Mouse (Mus musculus): Measurements from ENCODE around the gene Anxa4.

Anxa4 gene

DNA sequence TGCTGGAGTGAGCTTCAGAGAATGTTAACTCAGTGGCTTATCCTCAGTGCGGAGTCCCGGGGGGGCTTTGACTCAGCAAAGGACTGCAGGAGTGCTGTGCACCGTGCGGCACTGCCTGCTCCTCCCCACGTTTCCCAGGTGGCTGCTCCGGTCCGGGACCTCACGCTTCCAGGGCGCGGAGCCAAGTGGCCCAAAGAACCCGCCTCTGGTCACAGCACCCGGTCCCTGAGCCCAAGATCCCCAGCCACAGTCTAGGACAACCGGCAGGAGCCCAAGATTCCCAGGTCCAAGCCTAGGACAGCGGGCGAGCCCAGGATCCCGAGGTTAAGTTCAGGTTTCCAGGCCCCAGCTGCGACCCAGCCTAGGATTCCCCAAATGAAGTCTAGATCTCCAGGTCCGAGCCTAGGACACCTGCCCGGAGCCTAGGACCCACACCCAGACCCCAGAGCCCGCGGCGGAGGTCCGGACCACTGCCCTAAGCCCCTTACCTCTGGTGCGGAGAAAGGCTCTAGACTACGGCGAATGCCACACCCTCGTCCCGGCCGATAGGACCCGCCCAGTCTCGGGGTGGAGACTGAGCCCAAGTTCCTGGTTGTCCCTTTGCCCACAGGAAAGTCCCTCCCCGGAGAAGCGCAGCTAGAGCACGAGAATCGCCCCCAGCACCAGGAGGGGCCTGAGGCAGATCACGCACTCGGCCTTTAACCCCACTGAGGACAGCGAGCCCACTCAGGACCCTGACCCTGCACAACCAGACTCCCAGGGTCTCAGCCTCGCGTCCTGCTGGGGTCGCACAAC lies at the start of gene Anxa4:
Anxa4 (minus strand) TSS at position 564 of the 795 bp plus-strand sequence.
- peak; percentile 66 for DNase-seq

DNA sequence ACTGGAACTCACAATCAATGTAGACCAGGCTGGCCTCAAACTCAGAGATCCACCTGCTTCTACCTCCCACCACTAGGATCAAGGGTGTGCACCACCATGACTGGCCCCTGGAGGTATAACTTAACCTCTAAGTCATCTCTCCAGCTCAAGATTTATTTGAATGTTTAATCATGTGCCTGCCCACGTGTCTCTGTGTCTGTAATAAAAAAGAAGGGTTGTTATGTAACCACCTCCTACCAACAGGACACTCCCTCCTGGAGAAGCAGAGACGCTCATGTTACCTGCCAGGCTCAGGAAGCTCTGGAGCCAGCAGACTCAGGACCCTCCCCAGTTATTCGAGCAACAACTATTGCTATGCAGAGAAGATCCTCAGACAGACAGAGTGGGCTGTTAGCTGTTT lies 48.6 kb upstream of the Anxa4 start:
- DNase-seq, result no peak

DNA sequence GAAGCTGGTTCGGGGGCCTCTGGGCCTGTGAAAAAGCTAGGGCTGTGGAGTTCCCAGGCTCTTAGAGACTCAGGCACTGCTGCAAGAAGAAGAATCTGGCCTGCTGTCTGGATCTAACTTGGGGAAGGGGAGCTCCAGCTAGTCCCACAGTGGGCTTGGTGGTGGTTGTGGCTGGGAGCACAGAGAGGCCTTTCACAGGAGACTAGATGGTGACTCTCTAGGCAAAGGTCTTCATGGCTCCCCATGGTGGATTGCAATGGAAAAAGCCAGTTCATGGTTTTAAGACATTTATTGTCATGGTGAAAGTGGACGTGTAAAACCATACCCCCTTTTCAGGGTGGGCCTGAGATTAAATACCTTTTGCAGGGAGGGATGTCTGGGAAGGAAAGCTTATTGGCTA lies 45.7 kb upstream of the Anxa4 start:
- DNase-seq, result no peak

DNA sequence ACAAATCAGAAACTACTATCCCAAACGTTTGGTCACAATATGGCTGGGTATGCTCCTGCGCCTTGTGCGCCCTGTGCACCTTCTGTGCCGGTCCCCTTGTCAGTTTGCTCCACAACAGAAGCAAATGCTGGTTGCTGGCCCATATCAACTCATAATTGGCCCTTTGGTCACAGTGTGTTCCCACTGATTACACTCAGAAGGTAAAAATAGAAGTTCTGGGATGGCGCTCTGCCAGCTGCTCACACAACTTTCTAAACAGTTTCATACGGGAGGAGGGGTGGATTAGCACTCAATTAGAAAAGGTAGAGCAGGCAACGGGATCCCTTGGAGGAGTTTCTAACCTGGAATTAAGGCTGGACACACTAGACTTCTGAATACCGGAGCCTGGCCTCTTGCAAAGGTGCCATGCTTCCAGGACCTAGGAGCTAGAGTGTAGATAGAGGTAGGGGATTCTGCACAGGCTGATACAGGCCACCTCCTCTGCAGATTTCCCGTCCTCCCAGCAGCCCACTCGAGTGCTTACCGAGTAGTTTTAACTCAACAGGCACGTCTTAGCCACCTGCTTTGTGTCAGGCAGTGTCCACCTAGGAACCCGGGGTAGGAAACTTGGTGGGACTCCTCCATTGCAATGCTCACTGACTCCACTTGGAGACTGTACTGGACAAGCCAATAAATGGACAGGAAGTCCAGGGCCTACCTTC lies 39.6 kb upstream of the Anxa4 start:
- DNase-seq, result no peak

DNA sequence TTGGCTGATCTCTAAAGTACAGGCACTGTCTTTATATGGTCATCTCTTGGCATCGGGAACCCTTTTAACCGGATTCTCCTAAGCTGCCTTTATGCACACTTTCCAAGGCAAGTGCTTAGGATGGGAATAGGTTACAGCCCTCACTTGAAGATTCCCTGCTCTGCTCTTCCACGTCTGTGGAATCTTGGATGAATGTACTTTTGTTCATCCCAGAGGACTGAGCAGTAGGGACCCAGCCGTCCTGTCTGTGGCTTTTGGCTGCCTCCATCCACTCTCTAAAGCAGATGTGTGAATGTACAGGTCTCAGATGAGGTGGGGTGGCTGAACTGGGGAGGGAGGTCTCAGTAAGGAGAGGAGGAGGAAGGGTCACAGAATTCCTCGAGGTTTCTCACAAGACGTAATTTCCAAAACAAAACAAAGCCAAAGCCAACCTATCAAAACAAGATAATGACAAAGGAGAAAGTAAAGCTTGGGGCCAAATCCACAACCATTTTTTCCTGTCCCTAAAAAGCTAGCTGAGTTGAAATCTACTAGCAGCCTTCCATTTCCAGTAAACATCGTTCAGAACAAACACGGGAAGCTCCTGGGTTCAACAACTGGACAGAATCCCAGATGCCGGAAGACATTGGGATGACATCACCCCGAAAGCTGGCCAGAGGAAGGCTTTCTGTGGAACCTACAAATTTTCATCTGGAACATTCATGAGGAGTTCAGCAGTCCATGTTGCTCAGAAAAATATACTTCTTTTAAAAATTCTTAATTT lies 37.5 kb upstream of the Anxa4 start:
- DNase-seq, result no peak

DNA sequence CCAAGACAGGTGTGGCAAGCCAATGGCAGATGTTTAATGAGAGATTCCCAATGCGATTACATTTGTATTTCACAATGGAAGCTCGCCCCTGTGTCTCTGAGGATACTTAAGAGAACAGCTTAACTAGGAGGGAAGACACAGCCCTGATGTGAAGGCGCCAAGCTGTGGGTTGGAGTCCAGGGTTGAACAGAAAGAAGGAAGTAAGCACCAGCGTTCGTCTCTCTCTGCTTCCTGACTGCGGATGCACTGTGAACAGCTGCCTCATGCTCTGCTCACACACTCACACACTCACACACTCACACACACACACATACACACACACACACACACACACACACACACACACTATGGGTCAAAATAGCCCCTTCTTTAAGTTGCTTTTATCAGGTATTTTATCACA lies 36.4 kb upstream of the Anxa4 start:
- no peak for DNase-seq

DNA sequence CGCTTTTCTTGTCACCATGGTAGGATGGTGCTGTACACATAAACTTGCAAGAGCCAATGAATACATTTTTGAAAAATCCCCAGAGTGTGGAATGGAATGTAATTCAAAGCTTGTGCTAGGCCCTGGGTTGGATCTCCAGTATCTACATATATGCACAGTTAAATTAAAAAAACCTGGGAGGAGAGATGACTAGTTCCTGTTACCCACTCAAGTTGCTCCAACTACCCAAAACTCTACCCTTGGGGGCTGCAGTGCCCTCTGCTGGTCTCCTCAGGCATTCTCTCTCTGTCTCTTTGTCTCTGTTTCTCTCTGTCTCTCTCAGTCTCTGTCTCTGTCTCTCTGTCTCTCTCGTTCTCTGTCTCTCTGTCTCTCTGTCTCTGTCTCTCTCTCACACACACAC lies 34.0 kb upstream of the Anxa4 start:
- peak; percentile 53 for DNase-seq

DNA sequence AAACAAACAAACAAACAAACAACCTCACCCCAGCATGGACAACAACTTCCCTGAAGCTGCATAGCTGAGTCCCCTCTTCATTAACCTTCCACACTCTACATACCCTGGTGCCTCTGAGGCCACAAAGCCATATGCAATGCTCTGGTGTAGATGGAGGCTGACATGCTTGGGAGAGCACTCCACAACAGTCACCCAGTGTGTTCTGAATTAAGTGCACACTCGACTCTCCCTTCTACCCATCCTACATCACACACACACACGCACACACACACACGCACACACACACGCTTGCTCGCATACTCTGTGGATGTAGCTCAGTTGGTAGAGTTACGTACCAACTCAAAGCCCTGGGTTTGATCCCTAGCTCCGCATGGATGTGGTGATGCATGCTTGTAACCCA lies 31.0 kb upstream of the Anxa4 start:
- DNase-seq, result peak; percentile 52

DNA sequence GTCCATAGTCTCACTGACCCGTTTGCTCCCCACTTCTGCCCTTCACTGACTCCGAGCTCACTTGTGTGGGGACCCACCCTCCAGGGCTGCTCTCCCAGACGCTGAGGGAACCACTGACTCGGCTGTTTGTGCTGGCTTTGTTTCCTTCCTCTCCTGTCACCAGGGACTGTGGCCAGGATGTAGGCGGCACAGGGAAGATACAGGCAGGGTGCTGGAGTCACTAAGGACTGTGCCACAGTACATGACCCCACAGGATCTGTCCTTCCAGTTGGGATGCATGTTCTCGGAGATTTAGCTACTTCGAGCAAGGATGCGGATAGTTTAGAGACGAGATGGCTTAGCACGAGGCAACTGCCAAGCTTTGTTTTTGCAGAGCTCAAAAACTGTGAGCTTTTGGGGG lies 30.4 kb upstream of the Anxa4 start:
- DNase-seq, result peak; percentile 72

DNA sequence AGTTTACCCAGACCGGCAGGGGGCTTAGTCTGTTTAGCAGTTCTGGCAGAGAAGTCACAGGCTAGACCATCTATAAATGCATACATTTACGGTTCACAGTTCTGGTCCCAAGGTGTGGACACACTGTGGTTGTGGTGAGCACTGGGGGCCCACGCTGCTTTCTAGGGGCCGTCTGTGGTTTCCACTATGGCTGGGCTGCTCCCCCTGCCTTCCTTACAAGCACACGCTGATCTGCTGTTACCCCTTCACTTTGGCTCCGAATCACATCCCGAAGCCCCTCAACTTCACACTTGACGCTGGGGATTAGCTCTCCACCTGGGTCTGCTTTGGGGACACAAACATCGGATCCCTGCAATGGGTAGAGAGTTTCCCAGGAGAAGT lies 29.7 kb upstream of the Anxa4 start:
- peak; percentile 29 for DNase-seq

DNA sequence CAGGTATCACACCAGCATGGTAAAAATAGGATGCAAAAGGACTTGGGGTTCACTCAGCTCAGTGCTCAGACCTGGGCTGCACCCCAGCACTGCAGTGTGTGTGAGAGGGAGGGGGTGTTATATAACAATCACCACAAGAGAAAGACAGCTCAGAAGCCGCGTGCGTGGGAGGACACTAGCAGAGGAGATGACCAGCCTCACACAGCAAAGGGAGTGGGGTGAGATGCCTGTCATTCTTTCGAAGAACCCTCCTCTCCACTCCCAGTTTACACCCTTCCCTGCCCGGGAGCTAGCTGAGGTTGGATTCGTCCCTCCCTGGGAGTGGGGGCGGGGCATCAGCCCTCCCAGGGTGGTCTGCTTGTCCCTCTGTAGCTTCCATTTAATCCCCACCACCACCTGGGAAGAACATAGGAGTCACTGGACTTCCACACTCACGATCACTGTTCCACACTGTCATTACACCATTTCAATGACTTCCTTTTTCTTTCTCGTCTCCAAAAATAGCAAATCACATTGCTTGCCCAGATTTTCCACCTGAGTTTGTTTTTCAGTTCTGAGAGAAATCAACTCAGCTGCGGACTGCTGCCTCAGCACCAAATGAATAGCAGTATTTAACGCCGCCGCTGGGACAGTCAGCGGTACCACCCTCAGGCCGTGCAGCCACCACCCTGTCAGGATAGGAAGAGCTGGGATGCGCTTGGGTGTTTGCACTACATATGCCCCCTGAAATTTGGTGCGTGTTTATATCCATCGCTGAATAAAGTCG lies 29.1 kb upstream of the Anxa4 start:
- DNase-seq, result peak; percentile 27

DNA sequence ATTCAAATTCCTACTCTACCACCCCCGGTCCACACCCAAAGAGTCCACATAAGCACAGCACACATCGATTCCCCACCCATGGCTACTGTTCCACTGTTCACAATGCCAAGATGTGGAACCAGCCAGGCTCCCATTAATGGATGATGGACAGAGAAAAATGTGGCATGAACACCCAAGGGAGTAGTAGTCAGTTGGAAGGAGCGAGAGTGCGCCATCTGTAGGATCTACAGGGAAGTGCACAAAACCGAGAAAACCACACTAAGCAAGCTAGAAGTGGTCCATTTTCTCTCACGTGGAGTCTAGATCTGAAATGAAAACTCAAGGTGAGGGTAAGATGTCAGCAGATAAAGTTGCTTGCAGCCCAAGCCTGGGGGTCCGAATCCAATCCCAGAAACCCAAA lies 27.3 kb upstream of the Anxa4 start:
- peak; percentile 22 for DNase-seq

DNA sequence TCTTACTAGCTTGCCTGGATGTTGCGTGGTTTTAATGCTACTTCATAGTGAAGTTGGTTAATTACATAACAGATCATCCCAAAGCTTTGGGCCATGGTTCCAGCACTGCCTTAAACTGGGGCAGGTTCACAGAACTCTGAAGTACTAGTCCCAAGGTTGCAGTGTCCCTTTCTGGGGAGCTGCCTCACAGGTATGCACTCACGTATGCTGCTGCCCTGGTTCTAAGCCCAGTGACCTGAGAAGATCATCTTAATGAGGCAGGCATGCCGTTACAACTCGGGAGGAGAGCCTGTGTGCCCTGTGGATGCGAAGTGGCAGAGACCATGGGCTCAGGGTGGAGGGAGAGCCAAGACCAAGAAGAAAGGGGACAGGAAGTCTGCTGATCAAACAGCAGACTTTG lies 26.5 kb upstream of the Anxa4 start:
- no peak for DNase-seq

DNA sequence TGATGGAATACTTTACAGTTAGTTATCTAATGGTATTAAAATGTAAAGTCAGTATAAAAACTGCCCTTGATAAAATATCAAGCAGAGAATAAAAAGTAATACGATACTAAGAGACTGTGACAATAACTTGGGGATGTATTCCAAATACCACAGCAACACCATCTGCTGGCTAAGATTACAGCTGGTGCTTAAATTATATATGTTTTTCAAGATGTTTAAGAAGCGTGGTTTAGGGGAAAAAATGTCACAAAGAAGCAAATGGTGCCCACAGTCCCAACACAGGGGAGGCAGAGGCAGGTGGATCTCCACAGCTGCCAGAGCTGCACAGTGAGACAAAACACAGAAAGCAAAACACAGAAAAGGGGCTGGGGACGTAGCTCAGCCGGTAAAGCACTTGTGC lies 25.5 kb upstream of the Anxa4 start:
- DNase-seq, result no peak

DNA sequence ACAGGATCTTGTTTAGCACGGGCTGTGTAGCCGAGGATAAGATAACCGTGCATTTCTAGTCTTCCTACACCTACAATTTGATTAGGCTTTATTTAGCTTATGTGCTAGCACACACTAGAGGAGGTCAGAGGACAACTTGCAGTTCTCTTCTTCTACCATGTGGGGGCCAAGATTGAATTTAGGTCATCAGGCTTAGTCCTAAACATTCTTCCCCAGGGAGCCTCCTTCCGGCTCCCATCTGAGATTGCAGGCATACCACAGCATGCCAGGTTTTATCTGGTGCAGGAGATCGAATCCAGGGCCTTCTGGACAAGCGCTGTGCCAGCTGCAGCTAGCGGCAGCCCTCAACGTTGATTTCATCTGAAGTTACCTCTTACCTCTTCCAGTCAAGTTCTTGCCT lies 23.2 kb upstream of the Anxa4 start:
- DNase-seq, result peak; percentile 42

DNA sequence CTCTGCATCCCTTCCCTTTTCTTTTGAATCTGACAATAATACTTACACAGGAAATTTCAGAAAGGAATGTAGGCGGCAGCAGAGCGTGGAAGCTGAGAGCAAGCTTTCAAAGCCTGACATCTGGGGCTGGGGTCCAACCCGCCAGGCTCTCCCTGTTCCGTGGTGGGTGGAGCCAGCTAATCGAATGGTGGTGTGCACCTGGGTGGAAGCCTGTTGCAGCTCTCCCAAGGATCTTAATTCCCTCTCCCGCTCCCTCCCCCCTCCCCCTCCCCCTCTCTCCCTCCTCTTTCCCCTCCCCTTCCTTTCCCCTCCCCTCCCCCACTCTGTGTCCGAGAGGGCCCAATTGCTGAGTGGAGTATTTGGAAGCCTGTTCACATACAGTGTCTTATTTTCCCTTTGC lies 22.1 kb upstream of the Anxa4 start:
- DNase-seq, result no peak

DNA sequence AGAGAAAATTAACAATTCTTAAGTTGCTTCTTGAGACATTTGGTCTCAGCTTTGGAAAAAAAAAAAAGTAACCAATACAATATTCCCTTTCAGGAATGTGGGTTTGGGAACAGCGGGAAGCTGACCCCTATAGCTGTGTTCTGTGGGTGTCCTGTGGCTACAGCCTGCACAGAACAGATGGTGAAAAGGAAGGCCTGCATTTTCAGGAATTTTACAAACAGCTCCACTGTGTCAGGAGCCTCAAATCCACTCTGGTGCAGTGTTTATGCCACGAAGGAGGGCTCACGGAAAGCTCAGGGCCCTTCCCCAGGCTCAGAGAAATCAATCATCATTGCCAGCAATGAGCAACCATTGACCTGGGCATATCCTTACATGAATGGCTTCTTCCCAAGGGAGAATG lies 21.5 kb upstream of the Anxa4 start:
- no peak for DNase-seq

DNA sequence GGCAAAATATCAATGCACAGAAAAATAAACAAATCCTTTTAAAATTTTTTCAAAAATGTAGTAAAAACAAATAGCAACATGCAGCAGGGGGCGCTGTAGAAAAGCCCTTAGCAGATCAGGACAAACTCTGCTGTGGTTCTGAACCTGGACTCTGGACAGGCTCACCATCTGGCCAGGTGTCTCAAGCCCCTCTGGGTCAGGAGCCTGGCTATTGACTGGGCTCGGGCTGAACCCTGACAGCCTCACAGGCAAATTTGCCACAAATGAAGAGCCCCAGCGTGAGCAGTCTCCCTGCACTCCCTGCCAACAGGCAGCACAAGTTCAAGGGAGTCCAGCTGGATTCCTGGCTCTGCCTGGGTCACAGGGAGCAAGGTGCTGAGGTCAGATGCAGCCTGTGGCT lies 20.0 kb upstream of the Anxa4 start:
- DNase-seq, result peak; percentile 72

DNA sequence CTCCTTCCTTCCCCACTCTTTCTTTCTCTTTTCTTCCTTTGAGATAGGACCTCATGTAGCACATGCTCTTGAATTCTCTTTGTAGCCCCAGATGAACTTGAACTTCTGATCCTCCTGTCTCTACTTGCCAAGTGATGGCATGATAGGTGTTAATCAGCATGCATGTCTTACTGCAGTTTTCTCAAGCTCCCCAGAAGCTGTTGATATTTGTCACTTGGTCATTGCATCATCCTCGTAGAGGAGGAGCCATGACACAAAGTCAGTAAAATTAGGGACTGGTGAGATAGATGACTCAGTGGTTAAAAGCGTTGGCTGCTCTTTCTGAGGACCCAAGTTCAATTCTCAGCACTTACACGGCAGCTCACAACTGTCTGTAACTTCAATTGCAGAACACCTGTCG lies 19.5 kb upstream of the Anxa4 start:
- no peak for DNase-seq

DNA sequence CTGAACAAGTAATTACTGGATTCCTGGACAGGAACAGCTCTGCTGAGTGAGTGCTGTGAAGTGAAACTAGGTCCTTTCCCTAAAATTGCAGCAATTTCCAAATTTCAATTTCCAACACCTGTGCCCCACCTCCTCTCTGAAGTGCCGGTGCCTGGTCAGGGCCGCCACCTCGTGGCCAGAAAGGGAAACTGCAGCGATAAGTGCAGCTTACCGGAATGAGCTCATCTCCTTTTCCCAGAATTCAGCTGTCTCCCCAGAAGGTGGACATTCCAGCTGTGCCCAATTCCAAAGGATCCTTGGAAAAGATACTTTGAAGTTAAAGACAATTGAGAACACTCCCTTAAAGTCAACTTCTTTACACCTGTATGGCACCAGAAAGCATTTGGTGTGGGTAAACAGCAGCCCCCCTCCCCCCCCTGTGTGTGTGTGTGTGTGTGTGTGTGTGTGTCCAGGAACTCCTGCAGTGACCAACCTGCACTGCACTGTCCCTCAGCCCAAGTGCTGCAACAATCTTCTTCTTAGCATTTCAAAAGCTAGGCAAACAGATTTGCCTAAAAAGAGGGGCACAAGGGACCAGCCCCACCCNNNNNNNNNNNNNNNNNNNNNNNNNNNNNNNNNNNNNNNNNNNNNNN lies 13.2 kb upstream of the Anxa4 start:
- DNase-seq, result peak; percentile 73

DNA sequence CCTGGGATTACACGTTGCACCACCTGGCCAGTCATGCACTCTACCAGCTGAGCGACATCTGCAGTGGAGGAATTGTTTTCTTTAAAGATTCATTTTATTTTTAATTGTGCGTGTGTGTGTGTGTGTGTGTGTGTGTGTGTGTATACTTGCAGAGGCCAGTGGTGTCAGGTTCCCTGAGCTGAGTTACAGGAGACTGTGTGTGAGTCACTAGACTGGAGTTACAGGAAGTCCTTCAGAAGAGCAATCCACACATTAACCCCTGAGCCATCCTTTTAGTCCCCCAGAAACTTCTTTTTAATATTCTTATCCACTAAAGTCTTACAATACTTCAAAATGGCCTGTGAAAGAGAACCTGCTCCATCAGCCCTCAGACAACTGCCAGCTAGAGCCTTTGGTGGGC lies 11.3 kb upstream of the Anxa4 start:
- DNase-seq, result no peak

DNA sequence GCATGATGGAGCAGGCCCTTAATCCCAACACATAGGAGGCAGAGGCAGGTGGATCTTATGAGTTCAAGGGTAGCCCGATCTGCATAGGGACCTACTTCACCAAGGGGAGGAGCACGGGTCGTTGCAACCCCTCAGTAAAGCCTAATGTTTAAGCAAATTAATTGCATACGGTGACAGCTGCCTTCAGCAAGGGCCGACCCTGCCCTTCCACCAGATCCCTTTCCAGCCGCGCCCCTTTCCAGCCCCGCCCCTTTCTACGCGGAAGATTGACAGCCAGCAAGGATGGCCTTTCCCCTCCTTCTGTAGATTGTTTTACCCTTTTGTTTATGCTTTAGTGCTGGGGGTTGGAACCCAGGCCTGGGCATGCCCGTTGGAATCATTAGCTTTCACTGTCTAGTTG lies 8.0 kb upstream of the Anxa4 start:
- no peak for DNase-seq

DNA sequence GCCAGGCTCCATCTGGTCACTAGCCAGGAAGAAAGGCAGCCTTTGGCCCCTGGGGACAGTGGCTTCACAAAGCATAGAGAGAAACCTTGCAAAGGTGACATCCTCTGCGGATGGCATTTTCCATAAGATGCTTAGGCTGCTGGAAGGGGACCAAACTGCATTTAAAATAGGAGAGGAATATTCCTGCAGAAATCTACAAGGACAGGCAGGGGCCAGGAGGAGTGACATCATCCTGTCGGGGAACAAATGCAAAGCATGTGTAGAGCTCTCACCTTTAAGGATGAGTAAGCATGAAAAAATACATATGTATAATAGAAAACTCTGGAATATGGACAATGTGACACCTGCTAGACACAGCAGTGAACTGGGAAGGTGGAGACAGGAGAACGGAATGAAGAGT lies 7.1 kb upstream of the Anxa4 start:
- DNase-seq, result no peak
